Mouse (Mus musculus) lung, postnatal 0 days (tissue): Measurements from ENCODE around the gene Taco1.

Experiments used
- CTCF ChIP-seq: IDR thresholded peaks from 2 replicates; pipeline ENCODE4 v1.5.1; 2016; ENCODE audit warnings: antibody characterized with exemption, mild to moderate bottlenecking
- EP300 ChIP-seq: IDR thresholded peaks from 2 replicates; pipeline ENCODE4 v1.6.1; 2016; ENCODE audit warnings: antibody characterized with exemption, mild to moderate bottlenecking, control low read depth

DNA sequence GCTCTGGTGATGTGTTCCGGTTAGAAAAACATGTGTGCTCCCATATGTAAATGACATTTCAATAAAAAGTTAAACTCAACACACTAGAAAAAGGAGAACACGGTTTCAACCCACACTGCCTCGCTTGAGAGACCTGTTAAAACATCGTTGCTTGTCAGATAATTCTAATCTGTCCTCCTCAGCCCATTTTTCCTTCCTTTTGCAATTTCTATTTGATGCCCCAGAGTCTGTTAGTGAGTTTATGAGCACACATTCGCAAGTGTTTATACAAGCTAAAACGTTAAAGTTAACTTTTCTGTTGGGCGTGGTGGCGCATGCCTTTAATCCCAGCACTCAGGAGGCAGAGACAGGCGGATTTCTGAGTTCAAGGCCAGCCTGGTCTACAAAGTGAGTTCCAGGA, 30.9 kb upstream of the Taco1 start:
- TF ChIP-seq CTCF (no peak), EP300 (no peak)
